Mouse (Mus musculus) G1E (cell line): Measurements from ENCODE around the gene Tsc22d3. TPM values are rescaled to one million over a fixed set of nuclear protein-coding genes. Genes with fewer than 3 reads are reported as not detected.

Experiments used
- ATAC-seq: 2 replicates; pipeline ENCODE4 v1.8.0; 2016; ENCODE audit warnings: mild to moderate bottlenecking; ENCODE audit not compliant: insufficient number of reproducible peaks, poor library complexity, low FRiP score, severe bottlenecking; ENCODE audit errors: extremely low read depth
- DNase-seq: peaks from one replicate; pipeline ENCODE4 v3.0.0; 2012; ENCODE audit warnings: low spot score
- H3K27me3 ChIP-seq: 2 replicates; pipeline ENCODE4 v1.6.1; 2012; ENCODE audit warnings: mild to moderate bottlenecking, low read length, inconsistent platforms; ENCODE audit not compliant: insufficient read depth
- H3K36me3 ChIP-seq: replicated peaks from 2 replicates; pipeline ENCODE3; 2012; ENCODE audit warnings: mild to moderate bottlenecking, inconsistent platforms
- H3K4me1 ChIP-seq: 2 replicates; pipeline ENCODE4 v1.6.1; 2012; ENCODE audit warnings: low read depth, low read length, inconsistent platforms, mixed read lengths; ENCODE audit not compliant: insufficient read depth
- H3K4me3 ChIP-seq: 2 replicates; pipeline ENCODE4 v1.5.1; 2012; ENCODE audit warnings: low read depth, mild to moderate bottlenecking, inconsistent platforms, low read length, moderate library complexity, mixed read lengths
- H3K9me3 ChIP-seq: replicated peaks from 2 replicates; pipeline ENCODE4 v1.6.1; 2012; ENCODE audit warnings: inconsistent platforms
- CTCF ChIP-seq: IDR thresholded peaks from 2 replicates; pipeline ENCODE4 v1.5.1; 2012; ENCODE audit warnings: low read depth, low read length, inconsistent platforms, mixed read lengths
- GATA1 ChIP-seq: IDR thresholded peaks from 2 replicates; pipeline ENCODE4 v1.6.1; 2012; ENCODE audit warnings: borderline replicate concordance, low read length, inconsistent platforms, mixed read lengths
- GATA2 ChIP-seq: IDR thresholded peaks from 2 replicates; pipeline ENCODE4 v1.6.1; 2012; ENCODE audit warnings: low read depth, low read length, inconsistent platforms, borderline replicate concordance
- POLR2AphosphoS5 ChIP-seq: IDR thresholded peaks from 2 replicates; pipeline ENCODE4 v1.6.1; 2012; ENCODE audit warnings: low read depth, low read length, inconsistent platforms; ENCODE audit not compliant: insufficient replicate concordance
- TAL1 ChIP-seq: conservative IDR thresholded peaks from 2 replicates; pipeline ENCODE4 v1.6.1; 2012; ENCODE audit warnings: low read depth, low read length, inconsistent platforms, mixed read lengths
- polyA plus RNA-seq: library from polyadenylated mRNA; stranded (reverse); fragments of >175 nt; gene quantifications from 2 replicates; pipeline ENCODE4 v1.2.3, GENCODE M21; 2012
- total RNA-seq, 2 experiments: library from RNA; stranded (forward) in 1 of 2; stranded (reverse) in 1 of 2; fragments of 200-1000 nt in 1 of 2; fragments of >200 nt in 1 of 2; fragmentation: Nextera tagmentation in 1 of 2; gene quantifications; 2 replicates each; pipeline ENCODE4 v1.2.3; 2014 to 2017

The Tsc22d3 gene
- total and polyA plus RNA-seq, 3 experiments, result 44.5 to 93.8 (median 52.5) TPM

- ATAC-seq (no peak), DNase-seq (no peak)
- Histone ChIP-seq H3K27me3 (no peaks in the 10 kb centered on the region), H3K36me3 (peaks cover 5% of the 10 kb centered on the region), H3K4me3 (no peak overlapping the region), H3K9me3 (no peaks in the 10 kb centered on the region), H3K4me1 (no peaks in the 10 kb centered on the region)
- no peak for TF ChIP-seq GATA1
- TF ChIP-seq POLR2AphosphoS5, result no peak
- no peak for TF ChIP-seq TAL1
Measured at GRCm38 (mm10) chrX:140589194-140589751, 11.2 kb downstream of the Tsc22d3 start.

GRCm38 (mm10) chrX:140588534-140588933 is 11.9 kb downstream of the Tsc22d3 start:
- DNase-seq (no peak), ATAC-seq (no peak)
- H3K4me1 ChIP-seq, result no peaks in the 10 kb centered on the region
- TF ChIP-seq GATA1 (no peak), GATA2 (no peak), CTCF (no peak), POLR2AphosphoS5 (no peak), TAL1 (no peak)
- H3K4me3 ChIP-seq, result no peak overlapping the region
- no peaks in the 10 kb centered on the region for H3K9me3 ChIP-seq
- H3K36me3 ChIP-seq, result peaks cover 5% of the 10 kb centered on the region
- no peaks in the 10 kb centered on the region for H3K27me3 ChIP-seq

GRCm38 (mm10) chrX:140580416-140580815 is 20.0 kb downstream of the Tsc22d3 start:
- H3K27me3 ChIP-seq, result no peaks in the 10 kb centered on the region
- H3K4me3 ChIP-seq, result no peak overlapping the region
- H3K4me1 ChIP-seq, result no peaks in the 10 kb centered on the region
- DNase-seq (no peak), ATAC-seq (no peak)
- no peaks in the 10 kb centered on the region for H3K9me3 ChIP-seq
- no peaks in the 10 kb centered on the region for H3K36me3 ChIP-seq
- TF ChIP-seq GATA1 (no peak), POLR2AphosphoS5 (no peak), TAL1 (no peak), CTCF (no peak), GATA2 (no peak)

GRCm38 (mm10) chrX:140575636-140576035 is 24.8 kb downstream of the Tsc22d3 start:
- TF ChIP-seq GATA2 (no peak), GATA1 (no peak), CTCF (no peak), POLR2AphosphoS5 (no peak), TAL1 (no peak)
- Histone ChIP-seq H3K4me1 (no peaks in the 10 kb centered on the region), H3K36me3 (no peaks in the 10 kb centered on the region), H3K4me3 (no peak overlapping the region), H3K27me3 (no peaks in the 10 kb centered on the region), H3K9me3 (no peaks in the 10 kb centered on the region)
- no peak for ATAC-seq
- DNase-seq, result no peak

- no peaks in the 10 kb centered on the region for H3K9me3 ChIP-seq
- ATAC-seq (no peak), DNase-seq (no peak)
- H3K4me1 ChIP-seq, result no peaks in the 10 kb centered on the region
- TF ChIP-seq GATA2, result no peak
- TF ChIP-seq POLR2AphosphoS5, result no peak
- TF ChIP-seq CTCF, result no peak
- no peak for TF ChIP-seq TAL1
- TF ChIP-seq GATA1, result no peak
- no peaks in the 10 kb centered on the region for H3K36me3 ChIP-seq
- no peaks in the 10 kb centered on the region for H3K27me3 ChIP-seq
- no peak overlapping the region for H3K4me3 ChIP-seq
Measured at GRCm38 (mm10) chrX:140575200-140575599, 25.3 kb downstream of the Tsc22d3 start.

- no peaks in the 10 kb centered on the region for H3K27me3 ChIP-seq
- H3K36me3 ChIP-seq, result no peaks in the 10 kb centered on the region
- ATAC-seq, result no peak
- no peaks in the 10 kb centered on the region for H3K9me3 ChIP-seq
- no peak for TF ChIP-seq CTCF
- no peak for TF ChIP-seq GATA2
- TF ChIP-seq TAL1, result no peak
- TF ChIP-seq GATA1, result no peak
- TF ChIP-seq POLR2AphosphoS5, result no peak
- no peak for DNase-seq
- 0 out of 2 replicates have a peak, but pooled peaks cover 3% of the 10 kb centered on the region for H3K4me1 ChIP-seq
- H3K4me3 ChIP-seq, result no peak overlapping the region
Measured at GRCm38 (mm10) chrX:140572702-140573338, 27.6 kb downstream of the Tsc22d3 start.

- Histone ChIP-seq H3K4me3 (no peak overlapping the region), H3K9me3 (no peaks in the 10 kb centered on the region), H3K4me1 (0 out of 2 replicates have a peak, but pooled peaks cover 3% of the 10 kb centered on the region), H3K36me3 (no peaks in the 10 kb centered on the region), H3K27me3 (peaks cover 2% of the 10 kb centered on the region; the same call in 1 of the 2 replicates)
- no peak for DNase-seq
- no peak for ATAC-seq
- TF ChIP-seq CTCF, result no peak
- TF ChIP-seq POLR2AphosphoS5, result no peak
- TF ChIP-seq TAL1, result no peak
- no peak for TF ChIP-seq GATA1
- TF ChIP-seq GATA2, result no peak
Measured at GRCm38 (mm10) chrX:140569595-140569994, 30.9 kb downstream of the Tsc22d3 start.
